Mouse (Mus musculus) c-Kit-negative CD71-positive TER-119-positive erythroid progenitor cells, embryonic 14.5 days (primary cell): ENCODE results near the gene Ier2.
A peak's percentile ranks its signal among the peaks of the same experiment; 100 is the strongest.

Experiments
- DNase-seq: peaks from one replicate; pipeline ENCODE4 v3.0.0-alpha.2; 2013; ENCODE audit warnings: low read depth, low spot score

Gene Ier2

GRCm38 (mm10) chr8:84663483-84664327, 1.1 kb upstream of the Ier2 start:
- peak; percentile 87 for DNase-seq

- DNase-seq, result no peak
Measured at GRCm38 (mm10) chr8:84661961-84662571, 586 bp downstream of the Ier2 start.

- DNase-seq, result peak; percentile 68
Measured at GRCm38 (mm10) chr8:84661458-84661871, 1.2 kb downstream of the Ier2 start.

GRCm38 (mm10) chr8:84660819-84661457, 1.7 kb downstream of the Ier2 start:
- DNase-seq, result no peak

- DNase-seq, result no peak
Measured at GRCm38 (mm10) chr8:84659936-84660818, 2.5 kb downstream of the Ier2 start.

GRCm38 (mm10) chr8:84658951-84659350, 3.7 kb downstream of the Ier2 start:
- DNase-seq, result no peak

- no peak for DNase-seq
Measured at GRCm38 (mm10) chr8:84657680-84658079, 5.0 kb downstream of the Ier2 start.

- no peak for DNase-seq
Measured at GRCm38 (mm10) chr8:84657203-84657602, 5.4 kb downstream of the Ier2 start.

GRCm38 (mm10) chr8:84656641-84657126, 6.0 kb downstream of the Ier2 start:
- peak; percentile 47 for DNase-seq

GRCm38 (mm10) chr8:84656191-84656525, 6.5 kb downstream of the Ier2 start:
- DNase-seq, result no peak

- DNase-seq, result no peak
Measured at GRCm38 (mm10) chr8:84655336-84656190, 7.1 kb downstream of the Ier2 start.

GRCm38 (mm10) chr8:84654597-84654996, 8.1 kb downstream of the Ier2 start:
- no peak for DNase-seq

- DNase-seq, result no peak
Measured at GRCm38 (mm10) chr8:84653092-84653631, 9.5 kb downstream of the Ier2 start.

- no peak for DNase-seq
Measured at GRCm38 (mm10) chr8:84650213-84650612, 12.4 kb downstream of the Ier2 start.

- no peak for DNase-seq
Measured at GRCm38 (mm10) chr8:84647461-84647901, 15.2 kb downstream of the Ier2 start.

- no peak for DNase-seq
Measured at GRCm38 (mm10) chr8:84646800-84647199, 15.9 kb downstream of the Ier2 start.

GRCm38 (mm10) chr8:84643019-84643418, 19.6 kb downstream of the Ier2 start:
- DNase-seq, result no peak

- no peak for DNase-seq
Measured at GRCm38 (mm10) chr8:84641578-84642361, 20.9 kb downstream of the Ier2 start.

GRCm38 (mm10) chr8:84640617-84641294, 21.9 kb downstream of the Ier2 start:
- no peak for DNase-seq
